Mouse (Mus musculus) myocyte (in vitro differentiated cells): ENCODE data around the gene Pced1b. TPM values are rescaled to one million over a fixed set of nuclear protein-coding genes. Genes with fewer than 3 reads are reported as not detected.

Source experiments
- H3K27me3 ChIP-seq: one replicate; pipeline ENCODE4 v1.6.1; 2011; ENCODE audit not compliant: control insufficient read depth, insufficient read depth, insufficient read length
- H3K36me3 ChIP-seq: one replicate; pipeline ENCODE4 v1.6.1; 2011; ENCODE audit not compliant: control insufficient read depth, insufficient read depth
- H3K4me2 ChIP-seq: one replicate; pipeline ENCODE4 v1.6.1; 2011; ENCODE audit warnings: low read depth, control low read depth
- H3K4me3 ChIP-seq: one replicate; pipeline ENCODE4 v1.5.1; 2011; ENCODE audit warnings: mild to moderate bottlenecking, control low read depth, moderate library complexity
- H3K79me2 ChIP-seq: one replicate; pipeline ENCODE4 v1.6.1; 2011; ENCODE audit not compliant: control insufficient read depth, insufficient read depth
- H3ac ChIP-seq: one replicate; pipeline ENCODE4 v1.6.1; 2011; ENCODE audit not compliant: control insufficient read depth, insufficient read length
- CEBPB ChIP-seq: IDR thresholded peaks from 2 replicates; pipeline ENCODE4 v1.6.1; 2011; ENCODE audit warnings: mild to moderate bottlenecking, moderate library complexity; ENCODE audit not compliant: poor library complexity, insufficient read depth, severe bottlenecking
- E2F4 ChIP-seq: IDR thresholded peaks from one replicate; pipeline ENCODE4 v1.6.1; 2011; ENCODE audit warnings: mild to moderate bottlenecking, control low read depth, moderate library complexity; ENCODE audit not compliant: insufficient read depth
- MAX ChIP-seq: IDR thresholded peaks from one replicate; pipeline ENCODE4 v1.6.1; 2011; ENCODE audit warnings: low read depth, mild to moderate bottlenecking, control low read depth
- MYOD1 ChIP-seq, 3 experiments: IDR thresholded peaks; one replicate each; pipeline ENCODE4 v1.6.1; 2011; ENCODE audit warnings: control low read depth in 2 of 3, low read depth in 2 of 3, mild to moderate bottlenecking in 2 of 3, moderate library complexity in 1 of 3; ENCODE audit not compliant: insufficient read length in 2 of 3, control insufficient read depth in 1 of 3
- MYOG ChIP-seq, 3 experiments: IDR thresholded peaks; one replicate each; pipeline ENCODE4 v1.6.1; 2011; ENCODE audit warnings: control low read depth in 2 of 3, low read depth in 2 of 3, mild to moderate bottlenecking in 2 of 3; ENCODE audit not compliant: insufficient read length in 2 of 3, control insufficient read depth in 1 of 3, insufficient read depth in 1 of 3
- POLR2A ChIP-seq: IDR thresholded peaks from one replicate; pipeline ENCODE4 v1.6.1; 2011; ENCODE audit warnings: low read depth, mild to moderate bottlenecking, control low read depth, moderate library complexity; ENCODE audit not compliant: insufficient read length
- POLR2AphosphoS2 ChIP-seq: IDR thresholded peaks from one replicate; pipeline ENCODE4 v1.6.1; 2011; ENCODE audit warnings: low read depth, control low read depth; ENCODE audit not compliant: insufficient read length
- REST ChIP-seq: IDR thresholded peaks from one replicate; pipeline ENCODE4 v1.6.1; 2011; ENCODE audit warnings: mild to moderate bottlenecking, control low read depth, moderate library complexity; ENCODE audit not compliant: insufficient read depth, insufficient read length
- SRF ChIP-seq: IDR thresholded peaks from one replicate; pipeline ENCODE4 v1.6.1; 2011; ENCODE audit warnings: low read depth; ENCODE audit not compliant: control insufficient read depth, insufficient read length
- TCF12 ChIP-seq: IDR thresholded peaks from one replicate; pipeline ENCODE4 v1.6.1; 2011; ENCODE audit warnings: mild to moderate bottlenecking, control low read depth; ENCODE audit not compliant: poor library complexity, insufficient read depth, severe bottlenecking
- TCF3 ChIP-seq: IDR thresholded peaks from one replicate; pipeline ENCODE4 v1.6.1; 2011; ENCODE audit warnings: low read depth, control low read depth; ENCODE audit not compliant: insufficient read length
- USF1 ChIP-seq: IDR thresholded peaks from one replicate; pipeline ENCODE4 v1.6.1; 2011; ENCODE audit warnings: low read depth, mild to moderate bottlenecking, control low read depth, moderate library complexity
- polyA plus RNA-seq: library from polyadenylated mRNA; unstranded; fragments of >200 nt; fragmentation: generic; extraction: Trizol; gene quantifications from one replicate; pipeline ENCODE4 v1.2.1, GENCODE M21; 2012; ENCODE audit warnings: missing spikeins

The Pced1b gene
- polyA plus RNA-seq, 1 experiment, result 0.68 TPM

GRCm38 (mm10) chr15:97404483-97404882 is 157.6 kb downstream of the Pced1b start:
- Histone ChIP-seq H3K4me2 (no peak overlapping the region), H3ac (no peak overlapping the region), H3K36me3 (no peaks in the 10 kb centered on the region), H3K79me2 (no peaks in the 10 kb centered on the region), H3K4me3 (no peak overlapping the region), H3K27me3 (no peaks in the 10 kb centered on the region)
- TF ChIP-seq MYOG (IDR thresholded peaks at IDR 0.05; ENCODE audit: control insufficient read depth in 1 of 3, insufficient read depth in 1 of 3, insufficient read length in 2 of 3, low read depth in 2 of 3), result no peak
- TF ChIP-seq TCF3, result no peak
- no peak for TF ChIP-seq MAX
- TF ChIP-seq REST, result no peak
- TF ChIP-seq E2F4, result no peak
- TF ChIP-seq TCF12, result no peak
- no peak for TF ChIP-seq MYOD1 (IDR thresholded peaks at IDR 0.05; ENCODE audit: control insufficient read depth in 1 of 3, insufficient read length in 2 of 3, low read depth in 2 of 3)
- TF ChIP-seq USF1, result no peak
- no peak for TF ChIP-seq POLR2AphosphoS2
- TF ChIP-seq POLR2A, result no peak

DNA sequence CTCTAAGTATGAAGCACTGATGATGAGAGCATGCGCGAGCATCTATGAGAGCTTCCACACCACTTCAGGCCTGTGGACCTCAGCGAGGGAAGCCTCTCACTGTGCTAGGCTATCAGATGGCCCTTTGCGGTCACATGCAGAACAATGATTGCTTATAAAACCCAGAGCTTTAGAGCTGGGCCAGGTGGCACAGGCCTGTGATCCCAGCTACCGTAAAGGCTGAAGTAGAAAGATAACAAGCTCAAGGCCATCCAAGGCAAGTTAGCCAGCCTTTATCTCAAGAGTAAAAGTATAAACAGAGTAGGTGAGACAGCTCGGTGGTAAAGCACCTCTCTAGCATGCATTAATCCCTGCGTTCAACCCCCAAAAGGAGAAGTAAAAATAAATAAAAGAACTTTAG is 158.1 kb downstream of the Pced1b start:
- TF ChIP-seq SRF (no peak), TCF3 (no peak), REST (no peak), MAX (no peak), USF1 (no peak), MYOG (IDR thresholded peaks at IDR 0.05; ENCODE audit: control insufficient read depth in 1 of 3, insufficient read depth in 1 of 3, insufficient read length in 2 of 3, low read depth in 2 of 3) (no peak), POLR2A (no peak), CEBPB (no peak), TCF12 (no peak)
- Histone ChIP-seq H3K4me3 (no peak overlapping the region), H3ac (no peak overlapping the region), H3K27me3 (no peaks in the 10 kb centered on the region), H3K36me3 (no peaks in the 10 kb centered on the region), H3K4me2 (no peak overlapping the region), H3K79me2 (no peaks in the 10 kb centered on the region)

GRCm38 (mm10) chr15:97406105-97406504 is 159.2 kb downstream of the Pced1b start:
- H3ac ChIP-seq, result no peak overlapping the region
- TF ChIP-seq TCF3, result no peak
- no peak for TF ChIP-seq TCF12
- TF ChIP-seq SRF, result no peak
- TF ChIP-seq POLR2AphosphoS2, result no peak
- no peak for TF ChIP-seq MAX
- TF ChIP-seq E2F4, result no peak
- no peak for TF ChIP-seq REST
- TF ChIP-seq USF1, result no peak
- TF ChIP-seq CEBPB, result no peak
- TF ChIP-seq MYOG (IDR thresholded peaks at IDR 0.05; ENCODE audit: control insufficient read depth in 1 of 3, insufficient read depth in 1 of 3, insufficient read length in 2 of 3, low read depth in 2 of 3), result no peak
- no peak for TF ChIP-seq MYOD1 (IDR thresholded peaks at IDR 0.05; ENCODE audit: control insufficient read depth in 1 of 3, insufficient read length in 2 of 3, low read depth in 2 of 3)
- no peak for TF ChIP-seq POLR2A
- no peaks in the 10 kb centered on the region for H3K36me3 ChIP-seq
- H3K4me2 ChIP-seq, result no peak overlapping the region
- no peak overlapping the region for H3K4me3 ChIP-seq
- no peaks in the 10 kb centered on the region for H3K27me3 ChIP-seq
- H3K79me2 ChIP-seq, result no peaks in the 10 kb centered on the region

GRCm38 (mm10) chr15:97407496-97408454 is 160.9 kb downstream of the Pced1b start:
- Histone ChIP-seq H3ac (no peak overlapping the region), H3K4me2 (no peak overlapping the region), H3K79me2 (no peaks in the 10 kb centered on the region), H3K27me3 (no peaks in the 10 kb centered on the region), H3K36me3 (no peaks in the 10 kb centered on the region), H3K4me3 (no peak overlapping the region)
- no peak for TF ChIP-seq MAX
- peak in 1 of 3 experiments; percentile 23 for TF ChIP-seq MYOG (IDR thresholded peaks at IDR 0.05; ENCODE audit: control insufficient read depth in 1 of 3, insufficient read depth in 1 of 3, insufficient read length in 2 of 3, low read depth in 2 of 3)
- no peak for TF ChIP-seq SRF
- no peak for TF ChIP-seq POLR2AphosphoS2
- peak in 1 of 3 experiments; percentile 10 for TF ChIP-seq MYOD1 (IDR thresholded peaks at IDR 0.05; ENCODE audit: control insufficient read depth in 1 of 3, insufficient read length in 2 of 3, low read depth in 2 of 3)
- TF ChIP-seq USF1, result no peak
- TF ChIP-seq CEBPB, result no peak
- TF ChIP-seq POLR2A, result no peak
- TF ChIP-seq TCF3, result no peak
- TF ChIP-seq TCF12, result no peak
- no peak for TF ChIP-seq REST
- no peak for TF ChIP-seq E2F4
